ENCODE assay signal across 9 mouse cellular contexts in the genomic region with DNA sequence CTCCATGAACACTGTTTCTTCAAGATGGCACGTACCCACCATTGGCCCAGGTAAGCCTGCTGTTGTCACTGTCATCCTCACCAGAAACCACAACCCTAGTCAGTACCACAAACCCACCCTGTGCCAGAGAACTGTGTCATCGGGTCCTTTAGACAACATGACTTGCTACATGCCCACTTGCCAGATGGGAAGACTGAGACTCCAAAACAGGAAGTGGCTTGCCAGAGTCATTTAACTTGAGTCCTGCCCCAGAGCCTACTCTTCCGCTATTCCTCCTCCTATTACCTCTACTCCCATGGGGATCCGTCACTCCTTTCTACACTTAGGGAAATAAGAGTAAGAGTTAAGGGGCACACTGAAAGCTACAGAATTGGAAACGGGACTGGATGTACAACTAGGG. TPM values are rescaled to one million over a fixed set of nuclear protein-coding genes. Genes with fewer than 3 reads are reported as not detected.
DNase-seq lines count a peak whose midpoint lies in the region; ATAC-seq lines count a peak whose summit lies in the region.
"Had no signal": no experiment of that assay in that cellular context is flagged by ENCODE, and none has a peak within 500 bp of the region (broad histone marks: within the 10 kb centered on the region; RNA-seq: fewer than 3 reads in every experiment).

No protein-coding gene starts in this region.

- H3K4me3 ChIP-seq in heart, embryonic 11.5 days (ENCODE audit: low read depth, low read length), result no peak overlapping the region
- H3K4me3 ChIP-seq in hindbrain, embryonic 10.5 days, result peak overlapping the region; percentile 42; the same call in 1 of the 2 replicates
- H3K4me3 ChIP-seq in midbrain, embryonic 10.5 days, result peak overlapping the region; percentile 49; the same call in 1 of the 2 replicates

- intact Hi-C loops in heart, postnatal 14 days (cut with DNase I), result loop anchor here (5.0 kb wide), 1 partner anchor 38 kb away; a partner anchor contains a TSS

- 89% methylated on average over 5 of the region's 5 CpGs for WGBS in heart, embryonic 11.5 days (ENCODE audit: insufficient replicate concordance)
- 92% methylated on average over 5 of the region's 5 CpGs for WGBS in hindbrain, embryonic 10.5 days
- WGBS in midbrain, embryonic 10.5 days, result 96% methylated on average over 5 of the region's 5 CpGs

- ATAC-seq in heart, embryonic 11.5 days (replicated peaks; ENCODE audit: insufficient number of reproducible peaks, low FRiP score, low TSS enrichment), result no peak
- ATAC-seq: CD4-positive, CD25-positive, alpha-beta regulatory T cell, adult 4 months had no signal

- H3K4me2 ChIP-seq in heart, embryonic 11.5 days, result peak overlapping the region; percentile 81

- peak overlapping the region; percentile 100 for H3K27ac ChIP-seq in heart, embryonic 11.5 days (ENCODE audit: low read depth, low read length)
- H3K27ac ChIP-seq in hindbrain, embryonic 10.5 days, result peak overlapping the region; percentile 96
- H3K27ac ChIP-seq in midbrain, embryonic 10.5 days (replicated peaks), result peak overlapping the region; percentile 93

- H3K4me1 ChIP-seq in heart, embryonic 11.5 days (ENCODE audit: control insufficient read depth, insufficient read depth, low read length), result peaks cover 83% of the 10 kb centered on the region
- H3K4me1 ChIP-seq in hindbrain, embryonic 10.5 days (replicated peaks), result peaks cover 90% of the 10 kb centered on the region
- H3K4me1 ChIP-seq in midbrain, embryonic 10.5 days, result peaks cover 89% of the 10 kb centered on the region

- no peaks in the 10 kb centered on the region for H3K9me3 ChIP-seq in heart, embryonic 11.5 days (replicated peaks; ENCODE audit: control insufficient read depth, low read length)
- no peaks in the 10 kb centered on the region for H3K9me3 ChIP-seq in hindbrain, embryonic 10.5 days
- H3K9me3 ChIP-seq in midbrain, embryonic 10.5 days (replicated peaks), result no peaks in the 10 kb centered on the region

- no peak for DNase-seq in heart, postnatal 14 days
- DNase-seq in NIH3T3 (ENCODE audit: low read depth), result peak; percentile 18
- DNase-seq in hindbrain, embryonic 10.5 days (ENCODE audit: low spot score), result no peak
- DNase-seq in midbrain, embryonic 10.5 days (ENCODE audit: low spot score), result no peak
- DNase-seq in left cerebral cortex, adult 18-20 months (ENCODE audit: low spot score in 2 of 2), result no peak
- no peak for DNase-seq in urinary bladder, postnatal 25 days (ENCODE audit: low spot score)
- no peak for DNase-seq in gastrocnemius, adult 18-20 months (ENCODE audit: low spot score)

- no peaks in the 10 kb centered on the region for H3K27me3 ChIP-seq in heart, embryonic 11.5 days (ENCODE audit: control insufficient read depth, insufficient read depth, low read length)
- no peaks in the 10 kb centered on the region for H3K27me3 ChIP-seq in hindbrain, embryonic 10.5 days (ENCODE audit: insufficient read depth, poor library complexity, severe bottlenecking)
- no peaks in the 10 kb centered on the region for H3K27me3 ChIP-seq in midbrain, embryonic 10.5 days (ENCODE audit: low read depth, poor library complexity, severe bottlenecking)

- peak overlapping the region; percentile 75 for H3K9ac ChIP-seq in heart, embryonic 11.5 days (ENCODE audit: low read depth, low read length)

- H3K36me3 ChIP-seq in heart, embryonic 11.5 days (ENCODE audit: control insufficient read depth, insufficient read depth, low read length), result peaks cover 3% of the 10 kb centered on the region; the same call in 1 of the 2 replicates
- H3K36me3 ChIP-seq in hindbrain, embryonic 10.5 days, result no peaks in the 10 kb centered on the region
- H3K36me3 ChIP-seq in midbrain, embryonic 10.5 days, result 0 out of 2 replicates have a peak, but pooled peaks cover 2% of the 10 kb centered on the region

RNA-seq across cellular contexts. Expression of a gene that starts 39.4 kb away (rescaled TPM):
- 14.3 and 18.8 TPM in 2 replicates for polyA plus RNA-seq in heart, embryonic 11.5 days (2014; fragmentation: Nextera tagmentation; extraction: Ambion mirVana)
- total RNA-seq in heart, postnatal 14 days (2021), result 10 to 100 TPM; 89.1 to 98.5 TPM
- polyA plus RNA-seq in hindbrain, embryonic 10.5 days (2016; fragmentation: Nextera tagmentation; extraction: Ambion mirVana), result 18.1 and 19.7 TPM in 2 replicates
- polyA plus RNA-seq in midbrain, embryonic 10.5 days (2016; fragmentation: Nextera tagmentation; extraction: Ambion mirVana), result 16.2 and 19.1 TPM in 2 replicates
- total RNA-seq in left cerebral cortex, adult 18-20 months (2021), result 100 to 1,000 TPM; 177 to 208 TPM
- total RNA-seq in gastrocnemius, adult 18-20 months (2021), result 100 to 1,000 TPM; 118 to 134 TPM
